Mouse (Mus musculus): ENCODE measurements around the gene Pik3r1. TPM values are rescaled to one million over a fixed set of nuclear protein-coding genes. Genes with fewer than 3 reads are reported as not detected.

Pik3r1 gene
- total and polyA plus RNA-seq, 3 experiments, result 13.4 to 125 (median 71.0) TPM

GRCm38 (mm10) chr13:101680083-101680482, 87.9 kb downstream of the Pik3r1 start:
- no peak for DNase-seq

- no peak for DNase-seq
Measured at GRCm38 (mm10) chr13:101678984-101679383, 89.0 kb downstream of the Pik3r1 start.

DNA sequence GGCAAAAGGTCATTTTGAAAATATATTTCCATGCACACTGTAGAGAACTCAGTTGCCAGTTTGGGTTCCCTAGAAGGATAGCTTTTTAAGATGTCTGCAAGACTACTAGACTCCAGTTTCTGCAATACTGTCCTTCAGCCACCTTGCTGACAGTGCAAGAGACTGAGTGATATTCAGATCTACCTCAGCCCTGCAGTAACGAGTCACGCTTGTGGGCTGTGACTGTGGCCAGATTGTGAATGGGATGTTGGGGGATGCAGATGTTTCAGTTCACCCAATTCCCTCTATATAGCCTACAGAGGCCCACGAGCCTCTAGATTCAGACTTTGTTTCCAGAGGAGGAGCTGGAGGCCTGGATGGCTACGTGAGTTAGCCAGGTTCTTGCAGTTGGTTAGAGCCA, 90.0 kb downstream of the Pik3r1 start:
- no peak for DNase-seq

- no peak for DNase-seq
Measured at GRCm38 (mm10) chr13:101673876-101674275, 94.1 kb downstream of the Pik3r1 start.

DNA sequence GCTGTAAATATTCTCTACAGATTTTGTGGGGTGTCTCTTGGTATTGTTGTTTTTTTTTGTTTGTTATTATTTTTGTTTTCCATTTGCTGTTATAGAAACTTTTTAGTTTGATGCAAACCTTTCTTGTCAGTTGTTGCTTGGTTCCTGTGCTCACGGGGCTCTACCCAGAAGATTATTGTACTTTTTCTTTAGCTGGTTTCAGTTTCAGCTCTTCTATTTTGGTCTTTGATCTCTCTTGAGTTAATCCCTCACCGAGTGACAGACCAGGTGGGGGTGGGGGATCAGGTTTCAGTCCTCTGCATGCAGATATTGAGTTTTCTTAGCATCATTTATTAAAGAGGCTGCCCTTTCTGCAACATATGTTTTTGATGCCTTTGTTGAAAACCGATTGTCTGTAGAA, 99.2 kb downstream of the Pik3r1 start:
- no peak for DNase-seq

- no peak for DNase-seq
Measured at GRCm38 (mm10) chr13:101664010-101664409, 104.0 kb downstream of the Pik3r1 start.

GRCm38 (mm10) chr13:101662900-101663299, 105.1 kb downstream of the Pik3r1 start:
- DNase-seq, result no peak

DNA sequence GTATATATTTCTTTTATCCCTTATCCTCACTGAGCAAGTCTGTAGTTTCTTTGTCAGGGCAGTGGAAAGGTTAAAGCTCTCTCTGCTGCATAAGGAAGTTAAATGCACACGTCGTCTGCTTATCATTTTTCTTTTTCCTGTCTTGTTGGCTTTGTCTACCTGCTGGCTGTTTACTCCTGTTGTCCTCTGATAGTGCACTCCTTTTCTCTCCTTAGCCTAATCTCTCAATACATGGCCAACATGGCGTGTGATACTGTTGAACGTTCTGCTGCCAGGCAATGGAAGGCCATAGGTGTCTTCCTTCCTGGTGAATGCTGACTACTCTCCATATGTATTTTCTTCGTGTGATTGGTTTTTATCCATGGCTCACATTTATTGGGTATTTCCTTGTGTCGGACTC, 106.5 kb downstream of the Pik3r1 start:
- no peak for DNase-seq

DNA sequence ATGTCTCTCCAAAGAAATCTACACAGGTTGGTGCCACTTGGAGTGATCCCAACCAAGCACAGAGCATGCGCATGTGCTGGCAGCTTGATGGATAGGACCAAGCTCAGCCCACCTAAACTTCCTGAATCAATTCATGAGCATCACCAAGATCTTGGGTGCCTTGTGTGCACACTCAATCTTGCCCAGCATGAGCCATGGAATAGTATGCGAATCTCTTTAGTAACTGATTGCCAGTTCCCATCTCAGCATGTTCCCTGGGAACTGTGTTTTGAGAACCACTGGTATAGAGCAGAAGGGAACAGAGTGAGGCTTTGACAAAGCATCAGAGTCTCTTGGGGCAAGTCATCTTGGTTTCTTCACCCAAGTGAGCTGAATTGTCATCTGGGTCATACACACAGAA, 107.8 kb downstream of the Pik3r1 start:
- no peak for DNase-seq

DNA sequence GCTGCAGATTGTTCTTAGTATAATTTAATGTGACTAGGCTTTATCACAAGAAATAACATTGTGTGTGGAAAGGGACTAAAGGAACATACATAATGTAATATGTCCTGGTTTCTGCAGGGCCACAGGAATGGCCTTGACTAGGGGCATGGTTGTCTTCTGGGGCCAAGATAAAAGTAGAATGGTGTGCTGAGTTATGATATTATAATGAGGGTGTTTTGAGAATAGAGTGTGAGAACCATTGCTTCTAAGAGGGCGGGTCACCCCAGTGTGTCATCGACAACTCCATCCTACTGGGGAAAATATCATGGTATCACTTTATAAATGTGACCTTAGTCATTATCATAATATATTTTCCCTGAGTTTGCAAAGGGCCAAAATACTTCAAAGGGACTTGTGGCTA, 115.9 kb downstream of the Pik3r1 start:
- DNase-seq, result no peak

- DNase-seq, result no peak
Measured at GRCm38 (mm10) chr13:101641632-101642031, 126.4 kb downstream of the Pik3r1 start.

DNA sequence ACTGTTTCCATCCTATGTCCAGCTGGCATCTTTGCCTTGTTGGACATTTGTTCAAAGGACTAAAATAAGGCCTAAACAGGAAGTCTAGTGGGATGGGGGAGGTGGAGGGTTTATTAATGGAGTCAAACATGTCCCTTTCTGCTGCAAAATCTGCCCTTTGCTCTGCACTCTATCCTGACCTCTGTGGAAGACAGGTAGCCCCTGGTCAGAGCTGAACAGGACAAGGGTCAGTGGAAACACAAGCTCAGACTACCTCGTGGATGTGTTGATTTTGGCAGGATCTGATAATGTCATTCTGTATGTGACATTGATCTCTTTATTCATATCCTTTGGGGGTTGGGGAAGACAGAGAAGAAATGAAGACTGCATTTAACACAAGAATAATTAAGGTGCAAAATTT, 132.2 kb downstream of the Pik3r1 start:
- no peak for DNase-seq

DNA sequence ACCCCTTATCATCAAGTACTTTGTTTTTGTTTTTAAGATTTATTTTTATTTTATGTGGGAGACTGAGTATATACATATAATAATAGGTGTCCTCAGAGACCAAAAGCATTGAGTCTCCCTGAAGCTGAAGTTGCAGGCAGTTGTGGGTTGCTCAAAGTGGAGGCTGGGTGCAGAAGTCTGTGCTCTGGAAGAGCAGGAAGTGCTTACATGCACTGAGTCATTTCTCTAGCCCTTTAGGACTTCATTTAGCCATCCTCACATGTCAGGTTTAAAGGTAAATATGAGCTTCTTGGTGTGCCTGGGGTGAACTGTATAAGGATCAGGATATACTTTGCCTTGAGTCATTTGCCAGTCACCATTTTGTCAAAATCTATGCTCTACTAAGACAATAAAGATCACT, 133.6 kb downstream of the Pik3r1 start:
- DNase-seq, result no peak

DNA sequence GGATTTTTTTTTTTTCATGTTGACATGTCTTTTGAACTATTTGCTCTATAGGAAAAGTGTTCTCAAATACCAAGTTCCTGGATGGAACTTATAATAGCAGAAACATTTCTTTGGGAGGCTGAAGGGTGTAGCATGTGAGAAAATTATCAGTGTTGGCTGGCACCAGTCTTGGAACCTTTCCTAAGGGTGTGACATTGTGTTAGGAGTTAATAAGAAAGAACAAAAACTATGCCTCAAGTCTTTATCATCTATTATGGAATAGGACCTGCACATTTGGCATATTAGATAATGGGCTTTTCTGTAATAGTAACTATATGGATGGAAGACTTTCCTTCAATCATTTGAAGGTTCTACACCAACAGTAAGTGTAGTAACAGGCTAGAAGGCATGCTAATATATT, 134.4 kb downstream of the Pik3r1 start:
- DNase-seq, result no peak

DNA sequence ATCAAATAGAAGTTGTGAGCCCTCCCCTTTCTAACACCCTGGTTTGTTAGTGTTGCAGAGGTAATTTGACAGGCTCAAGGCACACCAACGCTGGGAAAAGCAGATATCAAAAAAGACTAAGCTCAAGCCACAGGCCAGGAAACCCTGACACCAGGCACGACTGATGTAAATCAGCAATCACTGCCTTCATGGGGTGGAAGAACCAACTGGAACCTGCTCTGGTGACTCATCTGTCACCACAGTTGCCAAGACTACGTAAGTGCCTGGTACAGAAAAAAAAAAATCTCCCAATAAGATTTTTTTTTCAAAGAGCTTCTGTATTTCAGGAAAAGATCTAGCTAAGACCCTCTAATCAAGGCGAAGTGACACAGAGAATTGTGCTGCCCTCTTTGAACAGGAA, 135.2 kb downstream of the Pik3r1 start:
- DNase-seq, result peak; percentile 68

- no peak for DNase-seq
Measured at GRCm38 (mm10) chr13:101631561-101631960, 136.5 kb downstream of the Pik3r1 start.
